Mouse (Mus musculus): ENCODE measurements around the gene Pxn. TPM values are rescaled to one million over a fixed set of nuclear protein-coding genes. Genes with fewer than 3 reads are reported as not detected.

Gene Pxn
- 25.7 and 35.2 TPM in 2 replicates for polyA plus RNA-seq (2011; ENCODE audit: insufficient read length, low read depth, missing spikeins)

GRCm38 (mm10) chr5:115506454-115507201, at the start of gene Pxn:
Pxn (plus strand) TSS chr5:115506676.
- TF ChIP-seq CTCF (IDR thresholded peaks at IDR 0.05; ENCODE audit: borderline replicate concordance, insufficient read depth, low read length) (peak; percentile 85), POLR2A (IDR thresholded peaks at IDR 0.05; ENCODE audit: low read depth, low read length) (peak; percentile 92)
- no peak within 1 kb of the TSS for H3K27ac ChIP-seq (ENCODE audit: insufficient read depth, low read length)
- peaks cover 5% of the 10 kb centered on the region for H3K4me1 ChIP-seq (ENCODE audit: control insufficient read depth, insufficient read depth, low read length)
- H3K4me3 ChIP-seq (ENCODE audit: insufficient read depth, low read length): peak within 1 kb of the TSS; percentile 85

GRCm38 (mm10) chr5:115458918-115459317, 47.6 kb upstream of the Pxn start:
- Histone ChIP-seq H3K4me1 (ENCODE audit: control insufficient read depth, insufficient read depth, low read length) (no peaks in the 10 kb centered on the region), H3K27ac (ENCODE audit: insufficient read depth, low read length) (no peak overlapping the region), H3K4me3 (ENCODE audit: insufficient read depth, low read length) (no peak overlapping the region)
- TF ChIP-seq POLR2A (IDR thresholded peaks at IDR 0.05; ENCODE audit: low read depth, low read length) (no peak), CTCF (IDR thresholded peaks at IDR 0.05; ENCODE audit: borderline replicate concordance, insufficient read depth, low read length) (no peak)

- H3K27ac ChIP-seq (ENCODE audit: insufficient read depth, low read length): no peak overlapping the region
- no peak overlapping the region for H3K4me3 ChIP-seq (ENCODE audit: insufficient read depth, low read length)
- H3K4me1 ChIP-seq (ENCODE audit: control insufficient read depth, insufficient read depth, low read length): no peaks in the 10 kb centered on the region
- TF ChIP-seq CTCF (IDR thresholded peaks at IDR 0.05; ENCODE audit: borderline replicate concordance, insufficient read depth, low read length) (no peak), POLR2A (IDR thresholded peaks at IDR 0.05; ENCODE audit: low read depth, low read length) (no peak)
These were observed 41.9 kb upstream of the Pxn start for GRCm38 (mm10) chr5:115464408-115465115.

- TF ChIP-seq POLR2A (IDR thresholded peaks at IDR 0.05; ENCODE audit: low read depth, low read length) (no peak), CTCF (IDR thresholded peaks at IDR 0.05; ENCODE audit: borderline replicate concordance, insufficient read depth, low read length) (no peak)
- H3K4me1 ChIP-seq (ENCODE audit: control insufficient read depth, insufficient read depth, low read length): no peaks in the 10 kb centered on the region
- H3K4me3 ChIP-seq (ENCODE audit: insufficient read depth, low read length): no peak within 1 kb of the TSS
- H3K27ac ChIP-seq (ENCODE audit: insufficient read depth, low read length): no peak within 1 kb of the TSS
These were observed 40.6 kb upstream of the Pxn start, which contains the start of gene Pla2g1b for GRCm38 (mm10) chr5:115465642-115466420. Pla2g1b (plus strand) TSS chr5:115466262.

- Histone ChIP-seq H3K4me3 (ENCODE audit: insufficient read depth, low read length) (no peak overlapping the region), H3K27ac (ENCODE audit: insufficient read depth, low read length) (no peak overlapping the region), H3K4me1 (ENCODE audit: control insufficient read depth, insufficient read depth, low read length) (no peaks in the 10 kb centered on the region)
- TF ChIP-seq CTCF (IDR thresholded peaks at IDR 0.05; ENCODE audit: borderline replicate concordance, insufficient read depth, low read length) (no peak), POLR2A (IDR thresholded peaks at IDR 0.05; ENCODE audit: low read depth, low read length) (no peak)
These were observed 36.7 kb upstream of the Pxn start for GRCm38 (mm10) chr5:115469791-115470190.

- no peak for TF ChIP-seq POLR2A (IDR thresholded peaks at IDR 0.05; ENCODE audit: low read depth, low read length)
- peak; percentile 73; the same call in 1 of the 2 replicates for TF ChIP-seq CTCF (IDR thresholded peaks at IDR 0.05; ENCODE audit: borderline replicate concordance, insufficient read depth, low read length)
- Histone ChIP-seq H3K4me1 (ENCODE audit: control insufficient read depth, insufficient read depth, low read length) (no peaks in the 10 kb centered on the region), H3K4me3 (ENCODE audit: insufficient read depth, low read length) (no peak overlapping the region), H3K27ac (ENCODE audit: insufficient read depth, low read length) (no peak overlapping the region)
These were observed 35.5 kb upstream of the Pxn start for GRCm38 (mm10) chr5:115470766-115471531.

GRCm38 (mm10) chr5:115473191-115473590, 33.3 kb upstream of the Pxn start:
- H3K27ac ChIP-seq (ENCODE audit: insufficient read depth, low read length): no peak overlapping the region
- H3K4me3 ChIP-seq (ENCODE audit: insufficient read depth, low read length): no peak overlapping the region
- no peaks in the 10 kb centered on the region for H3K4me1 ChIP-seq (ENCODE audit: control insufficient read depth, insufficient read depth, low read length)
- TF ChIP-seq CTCF (IDR thresholded peaks at IDR 0.05; ENCODE audit: borderline replicate concordance, insufficient read depth, low read length): no peak
- TF ChIP-seq POLR2A (IDR thresholded peaks at IDR 0.05; ENCODE audit: low read depth, low read length): no peak

GRCm38 (mm10) chr5:115474174-115474828, 32.2 kb upstream of the Pxn start:
- no peak overlapping the region for H3K4me3 ChIP-seq (ENCODE audit: insufficient read depth, low read length)
- H3K4me1 ChIP-seq (ENCODE audit: control insufficient read depth, insufficient read depth, low read length): no peaks in the 10 kb centered on the region
- TF ChIP-seq CTCF (IDR thresholded peaks at IDR 0.05; ENCODE audit: borderline replicate concordance, insufficient read depth, low read length) (no peak), POLR2A (IDR thresholded peaks at IDR 0.05; ENCODE audit: low read depth, low read length) (no peak)

More at GRCm38 (mm10) chr5:115474174-115474828, 32.2 kb upstream of the Pxn start:
- no peak overlapping the region for H3K27ac ChIP-seq (ENCODE audit: insufficient read depth, low read length)

All from embryonic fibroblast, embryonic 13.5 days (primary cell).